Mouse (Mus musculus) heart, adult 2 months (tissue): ENCODE measurements at regions not wholly inside any gene's neighbourhood (a gene's known extent, or its start where the extent isn't known, plus 50 kb on each side); places are given as distances from the start of the nearest gene placed in this dataset.

Experiments
- DNase-seq, 2 experiments: peaks; one replicate each; pipeline ENCODE4 v3.0.0; 2021
- H3K27ac ChIP-seq: fragments of 200-600 bp; 2 replicates; pipeline ENCODE4 v1.8.1; 2022
- H3K27me3 ChIP-seq: fragments of 200-500 bp; 2 replicates; pipeline ENCODE4 v1.6.1; 2012; ENCODE audit warnings: mild to moderate bottlenecking, low read length, inconsistent platforms, mixed read lengths; ENCODE audit not compliant: control insufficient read depth, insufficient read depth
- H3K36me3 ChIP-seq: fragments of 200-500 bp; 2 replicates; pipeline ENCODE4 v1.6.1; 2012; ENCODE audit warnings: low read length, inconsistent platforms; ENCODE audit not compliant: control insufficient read depth, insufficient read depth
- H3K4me1 ChIP-seq: fragments of 200-500 bp; 2 replicates; pipeline ENCODE4 v1.6.1; 2011; ENCODE audit warnings: low read length; ENCODE audit not compliant: control insufficient read depth, insufficient read depth
- H3K4me3 ChIP-seq: fragments of 200-600 bp; 2 replicates; pipeline ENCODE4 v1.8.1; 2022
- H3K79me2 ChIP-seq: fragments of 200-500 bp; replicated peaks from 2 replicates; pipeline ENCODE4 v1.6.1; 2012; ENCODE audit warnings: mild to moderate bottlenecking, inconsistent platforms, low read length, moderate library complexity, mixed read lengths; ENCODE audit not compliant: control insufficient read depth, insufficient read depth
- H3K9ac ChIP-seq: fragments of 200-500 bp; 2 replicates; pipeline ENCODE4 v1.6.1; 2012; ENCODE audit warnings: low read depth, mild to moderate bottlenecking, control low read depth, inconsistent platforms, low read length, mixed read lengths
- CTCF ChIP-seq: fragments of 200-600 bp; IDR thresholded peaks from 2 replicates; pipeline ENCODE4 v1.8.1; 2022; ENCODE audit warnings: antibody characterized with exemption, mild to moderate bottlenecking, moderate library complexity
- EP300 ChIP-seq: fragments of 200-500 bp; IDR thresholded peaks from 2 replicates; pipeline ENCODE4 v1.6.1; 2011; ENCODE audit warnings: low read depth, low read length, control low read depth; ENCODE audit not compliant: insufficient read depth
- POLR2A ChIP-seq: fragments of 200-500 bp; IDR thresholded peaks from 2 replicates; pipeline ENCODE4 v1.6.1; 2011; ENCODE audit warnings: mild to moderate bottlenecking, low read depth, low read length, control low read depth; ENCODE audit not compliant: insufficient read depth
- WGBS: fragments of 180-500 bp; shearing (Covaris S2); methylation state at CpG from one replicate; pipeline ENCODE4 v1.1.7; 2018; 5-methylcytosine and 5-hydroxymethylcytosine counted together
- intact Hi-C: fragments of 180-260 bp; cut with DNase I; formaldehyde crosslinking; loops from one replicate; pipeline ENCODE4 v1.15.1; 2025

DNA sequence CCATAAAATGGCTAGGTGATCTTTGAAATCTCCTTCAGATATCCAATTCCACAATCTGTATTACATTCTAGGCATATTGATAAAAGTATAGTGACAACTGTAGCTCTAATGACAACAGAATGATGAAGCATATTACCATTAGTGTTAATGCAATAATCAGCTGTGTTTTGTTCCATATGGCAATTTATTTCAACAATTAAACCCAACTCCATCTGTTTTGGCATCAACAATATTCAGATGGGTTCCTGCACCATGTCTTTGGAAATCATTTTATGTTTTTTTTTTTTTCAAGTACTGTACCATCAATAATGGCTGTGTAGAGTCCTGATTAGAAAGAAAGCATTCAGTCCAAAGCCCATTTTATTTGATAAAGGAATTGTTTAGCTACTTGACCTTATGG is 498.5 kb upstream of the Tmpo start:
- no peaks in the 10 kb centered on the region for H3K4me1 ChIP-seq
- DNase-seq: no peak
- no peak overlapping the region for H3K9ac ChIP-seq
- H3K27me3 ChIP-seq: no peaks in the 10 kb centered on the region
- no peak overlapping the region for H3K4me3 ChIP-seq
- no peaks in the 10 kb centered on the region for H3K79me2 ChIP-seq
- TF ChIP-seq CTCF: no peak
- no peak for TF ChIP-seq POLR2A
- no peak for TF ChIP-seq EP300
- intact Hi-C loops: no loop called here
- no peak overlapping the region for H3K27ac ChIP-seq
- no peaks in the 10 kb centered on the region for H3K36me3 ChIP-seq

- no peak for TF ChIP-seq EP300
- no peak for TF ChIP-seq POLR2A
- no peak for TF ChIP-seq CTCF
- H3K27ac ChIP-seq: no peak overlapping the region
- DNase-seq: no peak
- H3K9ac ChIP-seq: no peak overlapping the region
- intact Hi-C loops: no loop called here
- H3K4me1 ChIP-seq: no peaks in the 10 kb centered on the region
- H3K4me3 ChIP-seq: no peak overlapping the region
- no peaks in the 10 kb centered on the region for H3K27me3 ChIP-seq
- no peaks in the 10 kb centered on the region for H3K79me2 ChIP-seq
- no peaks in the 10 kb centered on the region for H3K36me3 ChIP-seq
Measured at GRCm38 (mm10) chr10:91637911-91638310, 456.8 kb upstream of the Tmpo start.

GRCm38 (mm10) chr10:91628672-91629071 is 447.6 kb upstream of the Tmpo start:
- intact Hi-C loops: no loop called here
- 72% methylated on average over 6 of the region's 6 CpGs for WGBS
- no peaks in the 10 kb centered on the region for H3K79me2 ChIP-seq
- no peak overlapping the region for H3K4me3 ChIP-seq
- no peak for TF ChIP-seq EP300
- no peak for TF ChIP-seq CTCF
- no peak for TF ChIP-seq POLR2A
- no peak overlapping the region for H3K9ac ChIP-seq
- H3K36me3 ChIP-seq: no peaks in the 10 kb centered on the region
- no peaks in the 10 kb centered on the region for H3K4me1 ChIP-seq
- H3K27ac ChIP-seq: no peak overlapping the region
- no peaks in the 10 kb centered on the region for H3K27me3 ChIP-seq
- DNase-seq: no peak

DNA sequence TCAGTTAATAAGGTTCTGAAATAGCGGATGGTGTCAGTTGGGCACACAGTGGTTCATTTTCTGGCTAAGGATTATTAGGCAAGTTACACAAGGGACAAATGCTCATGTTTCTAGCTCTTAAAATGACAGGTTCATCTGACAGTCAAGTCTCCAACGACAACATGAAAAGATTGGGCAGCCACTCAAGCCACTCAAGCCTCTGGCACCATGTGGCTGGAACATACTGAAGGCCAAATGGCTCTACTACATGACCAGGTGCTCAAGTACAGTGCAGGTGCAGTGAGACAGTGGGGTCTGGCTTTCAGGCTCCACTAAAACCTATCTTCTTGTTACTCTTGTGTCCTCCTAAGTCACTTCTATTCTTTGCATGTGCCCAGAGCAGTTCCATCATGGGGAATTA is 441.2 kb upstream of the Tmpo start:
- H3K9ac ChIP-seq: no peak overlapping the region
- no peaks in the 10 kb centered on the region for H3K27me3 ChIP-seq
- WGBS: 56% methylated on average over 2 of the region's 2 CpGs
- no peak overlapping the region for H3K27ac ChIP-seq
- no peaks in the 10 kb centered on the region for H3K79me2 ChIP-seq
- DNase-seq: no peak
- H3K36me3 ChIP-seq: no peaks in the 10 kb centered on the region
- no peak overlapping the region for H3K4me3 ChIP-seq
- no peak for TF ChIP-seq EP300
- no peak for TF ChIP-seq CTCF
- TF ChIP-seq POLR2A: no peak
- intact Hi-C loops: no loop called here
- H3K4me1 ChIP-seq: no peaks in the 10 kb centered on the region

DNA sequence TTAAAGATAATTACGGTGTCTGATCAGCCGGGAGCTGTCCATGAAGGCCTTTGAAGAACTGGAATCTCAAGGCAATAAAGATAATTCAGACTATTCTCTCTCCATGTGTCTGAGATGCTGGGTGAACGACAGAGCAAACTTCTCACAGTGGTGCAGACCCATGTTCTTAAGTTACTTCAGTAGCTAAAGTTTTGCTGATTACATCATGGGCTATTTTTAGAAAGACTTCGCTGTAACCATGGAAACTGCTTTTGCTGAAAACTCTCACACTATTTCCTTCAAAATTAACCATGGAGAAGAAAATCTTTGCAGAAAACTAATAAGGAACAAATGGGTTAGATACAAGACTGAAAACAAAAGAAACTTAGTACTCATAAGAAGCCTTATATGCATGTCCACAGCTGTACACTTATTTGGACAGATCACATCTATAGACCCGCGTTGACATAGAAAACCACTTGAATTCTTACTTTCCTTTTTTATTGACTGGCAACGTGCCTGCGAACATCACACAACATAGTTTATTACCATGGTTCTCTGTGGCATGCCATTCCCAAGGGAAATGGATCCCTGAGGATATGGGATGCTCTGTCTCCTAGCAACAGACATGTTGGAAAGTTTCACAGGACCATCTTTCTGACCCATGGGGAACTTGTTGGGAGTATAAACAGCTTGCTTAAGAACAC is 432.8 kb upstream of the Tmpo start:
- H3K27ac ChIP-seq: no peak overlapping the region
- H3K9ac ChIP-seq: no peak overlapping the region
- no peaks in the 10 kb centered on the region for H3K79me2 ChIP-seq
- no peaks in the 10 kb centered on the region; the same call in 1 of the 2 replicates for H3K4me1 ChIP-seq
- no peaks in the 10 kb centered on the region for H3K36me3 ChIP-seq
- WGBS: 63% methylated on average over 8 of the region's 8 CpGs
- intact Hi-C loops: no loop called here
- no peak for TF ChIP-seq EP300
- TF ChIP-seq POLR2A: no peak
- DNase-seq: no peak
- no peak overlapping the region for H3K4me3 ChIP-seq
- H3K27me3 ChIP-seq: no peaks in the 10 kb centered on the region

GRCm38 (mm10) chr10:91612052-91612451 is 430.9 kb upstream of the Tmpo start:
- H3K4me3 ChIP-seq: no peak overlapping the region
- H3K36me3 ChIP-seq: no peaks in the 10 kb centered on the region
- no peak overlapping the region for H3K27ac ChIP-seq
- 87% methylated on average over 4 of the region's 4 CpGs for WGBS
- intact Hi-C loops: no loop called here
- no peak for DNase-seq
- H3K9ac ChIP-seq: no peak overlapping the region
- H3K79me2 ChIP-seq: no peaks in the 10 kb centered on the region
- H3K27me3 ChIP-seq: no peaks in the 10 kb centered on the region
- H3K4me1 ChIP-seq: no peaks in the 10 kb centered on the region; the same call in 1 of the 2 replicates
- TF ChIP-seq EP300 (no peak), POLR2A (no peak), CTCF (no peak)
